Mouse (Mus musculus): ENCODE measurements around the gene Moap1. TPM values are rescaled to one million over a fixed set of nuclear protein-coding genes. Genes with fewer than 3 reads are reported as not detected.
A peak's percentile ranks its signal among the peaks of the same experiment; 100 is the strongest.

Moap1 gene
- polyA plus RNA-seq, 1 experiment from 2014 or later, result 52.3 TPM

GRCm38 (mm10) chr12:102733381-102733780 lies 10.1 kb downstream of the Moap1 start:
- no peak overlapping the region for H3K27ac ChIP-seq
- no peak for ATAC-seq
- no peak overlapping the region for H3K4me2 ChIP-seq (replicated peaks)
- H3K9me3 ChIP-seq, result no peaks in the 10 kb centered on the region
- H3K27me3 ChIP-seq, result no peaks in the 10 kb centered on the region
- H3K4me3 ChIP-seq (replicated peaks), result no peak overlapping the region
- no peak overlapping the region for H3K9ac ChIP-seq (replicated peaks)
- H3K4me1 ChIP-seq (replicated peaks), result peaks cover 24% of the 10 kb centered on the region
- no peaks in the 10 kb centered on the region for H3K36me3 ChIP-seq
- WGBS, result 8% methylated on average over 5 of the region's 5 CpGs

GRCm38 (mm10) chr12:102730798-102731619 lies 12.5 kb downstream of the Moap1 start:
- Histone ChIP-seq H3K27ac (peak overlapping the region; percentile 90), H3K9ac (replicated peaks) (peak overlapping the region; percentile 15), H3K4me1 (replicated peaks) (peaks cover 24% of the 10 kb centered on the region), H3K4me2 (replicated peaks) (peak overlapping the region; percentile 46), H3K27me3 (no peaks in the 10 kb centered on the region), H3K9me3 (no peaks in the 10 kb centered on the region), H3K4me3 (replicated peaks) (peak overlapping the region; percentile 23), H3K36me3 (no peaks in the 10 kb centered on the region)
- 34% methylated on average over 16 of the region's 16 CpGs for WGBS
- ATAC-seq, result peak; percentile 62

- 30% methylated on average over 26 of the region's 26 CpGs for WGBS
- peak overlapping the region; percentile 44 for H3K9ac ChIP-seq (replicated peaks)
- H3K9me3 ChIP-seq, result no peaks in the 10 kb centered on the region
- peak; percentile 99 for ATAC-seq
- H3K4me2 ChIP-seq (replicated peaks), result peak overlapping the region; percentile 46
- H3K4me3 ChIP-seq (replicated peaks), result peak overlapping the region; percentile 23
- no peaks in the 10 kb centered on the region for H3K36me3 ChIP-seq
- peaks cover 24% of the 10 kb centered on the region for H3K4me1 ChIP-seq (replicated peaks)
- peak overlapping the region; percentile 90 for H3K27ac ChIP-seq
- H3K27me3 ChIP-seq, result no peaks in the 10 kb centered on the region
These were observed 13.3 kb downstream of the Moap1 start for GRCm38 (mm10) chr12:102729855-102730797.

GRCm38 (mm10) chr12:102725761-102726175 lies 17.7 kb downstream of the Moap1 start:
- Histone ChIP-seq H3K9me3 (no peaks in the 10 kb centered on the region), H3K27me3 (no peaks in the 10 kb centered on the region), H3K4me3 (replicated peaks) (no peak overlapping the region), H3K4me2 (replicated peaks) (no peak overlapping the region), H3K27ac (no peak overlapping the region), H3K9ac (replicated peaks) (no peak overlapping the region), H3K4me1 (replicated peaks) (peaks cover 12% of the 10 kb centered on the region), H3K36me3 (no peaks in the 10 kb centered on the region)
- no peak for ATAC-seq
- WGBS, result 85% methylated on average over 7 of the region's 7 CpGs

- Histone ChIP-seq H3K9me3 (no peaks in the 10 kb centered on the region), H3K27me3 (no peaks in the 10 kb centered on the region), H3K9ac (replicated peaks) (no peak overlapping the region), H3K27ac (no peak overlapping the region), H3K36me3 (no peaks in the 10 kb centered on the region), H3K4me2 (replicated peaks) (no peak overlapping the region), H3K4me3 (replicated peaks) (no peak overlapping the region), H3K4me1 (replicated peaks) (peaks cover 7% of the 10 kb centered on the region)
- ATAC-seq, result no peak
- WGBS, result 96% methylated on average over 6 of the region's 6 CpGs
These were observed 18.3 kb downstream of the Moap1 start for GRCm38 (mm10) chr12:102725146-102725545.

- Histone ChIP-seq H3K27me3 (no peaks in the 10 kb centered on the region), H3K4me1 (replicated peaks) (no peaks in the 10 kb centered on the region), H3K27ac (no peak overlapping the region), H3K9me3 (no peaks in the 10 kb centered on the region), H3K9ac (replicated peaks) (no peak overlapping the region), H3K4me3 (replicated peaks) (no peak overlapping the region), H3K36me3 (no peaks in the 10 kb centered on the region), H3K4me2 (replicated peaks) (no peak overlapping the region)
- 88% methylated on average over 6 of the region's 6 CpGs for WGBS
- no peak for ATAC-seq
These were observed 19.6 kb downstream of the Moap1 start for GRCm38 (mm10) chr12:102723861-102724260.

GRCm38 (mm10) chr12:102722966-102723365 lies 20.5 kb downstream of the Moap1 start:
- Histone ChIP-seq H3K4me1 (replicated peaks) (no peaks in the 10 kb centered on the region), H3K36me3 (no peaks in the 10 kb centered on the region), H3K27ac (no peak overlapping the region), H3K27me3 (no peaks in the 10 kb centered on the region), H3K4me3 (replicated peaks) (no peak overlapping the region), H3K9me3 (no peaks in the 10 kb centered on the region), H3K4me2 (replicated peaks) (no peak overlapping the region), H3K9ac (replicated peaks) (no peak overlapping the region)
- ATAC-seq, result no peak
- 58% methylated on average over 8 of the region's 8 CpGs for WGBS

- ATAC-seq, result peak; percentile 32; the same call in 1 of the 2 replicates
- Histone ChIP-seq H3K36me3 (no peaks in the 10 kb centered on the region), H3K27me3 (no peaks in the 10 kb centered on the region), H3K4me1 (replicated peaks) (no peaks in the 10 kb centered on the region), H3K4me2 (replicated peaks) (no peak overlapping the region), H3K9me3 (no peaks in the 10 kb centered on the region), H3K27ac (no peak overlapping the region), H3K9ac (replicated peaks) (no peak overlapping the region), H3K4me3 (replicated peaks) (no peak overlapping the region)
- 63% methylated on average over 11 of the region's 11 CpGs for WGBS
These were observed 21.0 kb downstream of the Moap1 start for GRCm38 (mm10) chr12:102722451-102722850.

- Histone ChIP-seq H3K9me3 (no peaks in the 10 kb centered on the region), H3K27ac (no peak overlapping the region), H3K27me3 (no peaks in the 10 kb centered on the region), H3K4me1 (replicated peaks) (no peaks in the 10 kb centered on the region), H3K9ac (replicated peaks) (no peak overlapping the region), H3K4me2 (replicated peaks) (peak overlapping the region; percentile 18; the same call in 1 of the 2 replicates), H3K36me3 (no peaks in the 10 kb centered on the region), H3K4me3 (replicated peaks) (no peak overlapping the region; the same call in 1 of the 2 replicates)
- 30% methylated on average over 13 of the region's 13 CpGs for WGBS
- ATAC-seq, result peak; percentile 83
These were observed 23.7 kb downstream of the Moap1 start for GRCm38 (mm10) chr12:102719552-102720315.

GRCm38 (mm10) chr12:102714654-102715395 lies 28.6 kb downstream of the Moap1 start:
- WGBS, result 81% methylated on average over 10 of the region's 10 CpGs
- no peak for ATAC-seq
- Histone ChIP-seq H3K9ac (replicated peaks) (no peak overlapping the region), H3K9me3 (no peaks in the 10 kb centered on the region), H3K36me3 (no peaks in the 10 kb centered on the region), H3K27me3 (no peaks in the 10 kb centered on the region), H3K4me2 (replicated peaks) (no peak overlapping the region), H3K27ac (no peak overlapping the region), H3K4me1 (replicated peaks) (no peaks in the 10 kb centered on the region), H3K4me3 (replicated peaks) (no peak overlapping the region)

- no peak overlapping the region for H3K4me3 ChIP-seq (replicated peaks)
- WGBS, result 79% methylated on average over 2 of the region's 2 CpGs
These were observed 29.3 kb downstream of the Moap1 start for GRCm38 (mm10) chr12:102714116-102714515.

More at GRCm38 (mm10) chr12:102714116-102714515, 29.3 kb downstream of the Moap1 start:
- Histone ChIP-seq H3K4me1 (replicated peaks) (no peaks in the 10 kb centered on the region), H3K27me3 (no peaks in the 10 kb centered on the region), H3K9ac (replicated peaks) (no peak overlapping the region), H3K27ac (no peak overlapping the region), H3K4me2 (replicated peaks) (no peak overlapping the region), H3K36me3 (no peaks in the 10 kb centered on the region), H3K9me3 (no peaks in the 10 kb centered on the region)
- no peak for ATAC-seq
